Mouse (Mus musculus) heart, adult 2 months (tissue): ENCODE data around the gene Tmem212.

Experiments used
- CTCF ChIP-seq: fragments of 200-600 bp; IDR thresholded peaks from 2 replicates; pipeline ENCODE4 v1.8.1; 2022; ENCODE audit warnings: antibody characterized with exemption, mild to moderate bottlenecking, moderate library complexity
- EP300 ChIP-seq: fragments of 200-500 bp; IDR thresholded peaks from 2 replicates; pipeline ENCODE4 v1.6.1; 2011; ENCODE audit warnings: low read depth, low read length, control low read depth; ENCODE audit not compliant: insufficient read depth
- POLR2A ChIP-seq: fragments of 200-500 bp; IDR thresholded peaks from 2 replicates; pipeline ENCODE4 v1.6.1; 2011; ENCODE audit warnings: mild to moderate bottlenecking, low read depth, low read length, control low read depth; ENCODE audit not compliant: insufficient read depth

- TF ChIP-seq CTCF (no peak), POLR2A (no peak), EP300 (no peak)
These were observed 9.6 kb downstream of the Tmem212 start for GRCm38 (mm10) chr3:27886578-27886977.
